In the genomic region with DNA sequence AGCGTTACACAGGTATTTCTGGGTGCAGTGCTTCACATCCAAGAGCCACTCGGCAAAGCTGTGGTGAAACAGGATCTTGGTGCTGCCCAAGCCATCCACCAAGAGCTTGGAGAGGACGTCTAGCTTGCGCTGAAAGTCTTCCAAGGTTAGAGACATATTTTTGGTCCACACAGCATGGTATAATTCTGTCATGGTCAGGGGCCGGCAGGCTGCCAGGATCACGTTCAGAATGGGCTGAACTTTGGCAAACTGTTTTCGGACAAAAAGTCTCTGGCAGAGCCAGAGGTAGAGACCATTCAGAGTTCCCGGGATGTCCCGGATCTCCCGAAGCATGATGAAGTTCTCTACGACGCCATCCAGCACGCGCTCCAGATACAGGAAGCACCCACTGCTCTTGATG, we compare ENCODE assay signal across 17 mouse cellular contexts. TPM values are rescaled to one million over a fixed set of nuclear protein-coding genes. Genes with fewer than 3 reads are reported as not detected.
DNase-seq lines count a peak whose midpoint lies in the region; ATAC-seq lines count a peak whose summit lies in the region.
"Had no signal": no experiment of that assay in that cellular context is flagged by ENCODE, and none has a peak within 500 bp of the region (broad histone marks: within the 10 kb centered on the region; RNA-seq: fewer than 3 reads in every experiment).

No protein-coding gene starts in this region.

- peak; percentile 23 to 37 for DNase-seq in cerebellum, adult 18-20 months
- peak; percentile 20 for DNase-seq in cerebellum, adult 8-10 months
- peak; percentile 31 for DNase-seq in cerebellum, adult 9-11 months
- DNase-seq in cerebellum, postnatal 36 days: peak; percentile 50 to 52
- DNase-seq in layer of hippocampus, postnatal 10 days (ENCODE audit: low spot score in 2 of 2): no peak
- no peak for DNase-seq in adipocyte (ENCODE audit: low spot score)
- DNase-seq: adrenal gland, adult 2 months; adrenal gland, postnatal 14 days; B cell, adult 2 months; forebrain, postnatal 0 days; gastrocnemius, adult 2 months; gastrocnemius, postnatal 14 days; heart, adult 11 months had no signal

- no peak for ATAC-seq in cerebellum, adult (ENCODE audit: insufficient number of reproducible peaks, low FRiP score, low TSS enrichment)
- ATAC-seq: forebrain, embryonic 14.5 days; forebrain, postnatal 0 days; intestine, postnatal 0 days; Patski had no signal

RNA-seq across cellular contexts. Expression of a gene that starts 27.6 kb away (rescaled TPM):
- total RNA-seq in layer of hippocampus, postnatal 10 days (2021): 10 to 100 TPM; 50.0 to 50.9 TPM

Comparison
In these comparisons a context has a peak if more than half of its experiments do, and no peak if none do; other contexts are left out.
1. DNase-seq: peak in cerebellum, adult 18-20 months (2 of 2), cerebellum, adult 8-10 months (single experiment), cerebellum, adult 9-11 months (single experiment) and cerebellum, postnatal 36 days (2 of 2); none in layer of hippocampus, postnatal 10 days (0 of 2) and adipocyte (single experiment).